Mouse (Mus musculus): Measurements from ENCODE around the gene Acsl3. TPM values are rescaled to one million over a fixed set of nuclear protein-coding genes. Genes with fewer than 3 reads are reported as not detected.

The Acsl3 gene
- total RNA-seq, 4 experiments from 2014 or later, result 28.5 to 36.8 (median 34.4) TPM

- DNase-seq, result no peak
These were observed 29.2 kb downstream of the Acsl3 start for GRCm38 (mm10) chr1:78686872-78687271.

GRCm38 (mm10) chr1:78688149-78688548, 30.5 kb downstream of the Acsl3 start:
- no peak for DNase-seq

DNA sequence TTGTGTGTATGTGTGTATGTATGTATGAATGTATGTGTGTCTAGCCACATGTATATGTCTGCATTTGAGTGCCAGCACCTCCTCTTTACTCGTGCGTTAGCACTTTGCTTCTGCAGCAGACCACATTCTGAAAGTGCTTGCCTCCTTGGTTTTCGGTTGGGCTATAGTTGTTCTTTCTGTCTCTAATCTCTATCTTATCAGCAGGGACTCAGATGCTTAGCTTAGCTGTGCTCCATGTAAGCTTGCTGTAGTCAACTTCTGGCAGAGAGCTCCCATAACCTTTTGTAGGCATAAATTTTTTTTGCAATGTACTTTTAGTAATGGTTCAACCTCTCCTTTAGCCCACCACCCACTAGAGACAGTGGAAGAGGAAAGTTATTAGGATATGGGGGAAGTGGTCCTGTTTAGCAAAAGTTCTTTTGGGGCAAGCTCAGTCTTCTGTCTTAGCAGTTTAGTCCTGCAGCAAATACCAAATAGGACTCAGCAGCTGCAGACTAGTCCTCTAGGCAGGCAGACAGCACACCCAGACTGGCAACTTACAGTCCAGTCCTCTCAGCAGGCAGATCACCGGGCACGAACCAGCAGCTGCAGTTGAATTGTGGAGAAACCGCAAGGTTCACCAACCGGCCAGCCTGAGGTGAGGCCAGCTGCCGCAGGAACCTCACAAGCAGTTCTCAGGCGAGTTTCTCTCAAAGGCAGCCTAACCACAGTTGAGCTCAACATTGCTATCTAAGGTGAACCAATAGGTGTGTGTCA, 37.1 kb downstream of the Acsl3 start:
- DNase-seq, result no peak

DNA sequence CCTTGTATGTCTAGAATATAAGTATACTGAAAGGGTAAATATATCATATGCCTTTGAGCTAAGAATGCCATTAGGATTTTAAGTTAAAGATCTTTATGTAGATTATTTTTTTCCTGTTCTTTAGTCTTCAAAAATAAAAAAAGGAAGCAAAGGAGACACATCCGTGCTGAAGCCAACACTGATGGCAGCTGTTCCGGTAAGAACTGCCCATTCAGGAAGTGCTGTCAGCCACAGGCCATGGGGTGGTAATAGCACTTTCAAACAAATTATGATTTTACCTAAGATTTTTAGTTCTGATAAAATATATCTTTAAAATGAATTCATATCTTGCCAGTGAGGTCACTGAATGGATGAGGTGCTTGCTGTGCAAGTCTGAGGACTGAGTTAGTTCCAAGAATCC, 38.7 kb downstream of the Acsl3 start:
- DNase-seq, result no peak

DNA sequence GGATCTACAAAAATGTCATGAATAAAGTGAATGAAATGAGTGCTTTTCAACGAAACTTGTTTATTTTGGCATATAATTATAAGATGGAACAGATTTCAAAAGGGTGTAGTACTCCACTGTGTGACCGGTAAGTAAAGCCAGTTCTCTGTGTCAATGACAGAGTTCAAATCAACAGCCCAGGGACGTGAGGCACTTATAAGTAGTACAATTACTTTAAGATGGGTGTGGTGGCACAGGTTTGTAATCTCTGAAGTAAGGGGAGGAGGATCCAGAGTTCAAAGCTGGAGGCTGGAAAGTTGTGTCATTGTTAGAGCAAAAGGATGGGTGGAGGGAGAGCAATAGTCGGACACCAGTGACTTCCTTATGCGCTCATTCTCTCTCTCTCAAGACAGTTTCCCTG, 39.3 kb downstream of the Acsl3 start:
- no peak for DNase-seq

DNA sequence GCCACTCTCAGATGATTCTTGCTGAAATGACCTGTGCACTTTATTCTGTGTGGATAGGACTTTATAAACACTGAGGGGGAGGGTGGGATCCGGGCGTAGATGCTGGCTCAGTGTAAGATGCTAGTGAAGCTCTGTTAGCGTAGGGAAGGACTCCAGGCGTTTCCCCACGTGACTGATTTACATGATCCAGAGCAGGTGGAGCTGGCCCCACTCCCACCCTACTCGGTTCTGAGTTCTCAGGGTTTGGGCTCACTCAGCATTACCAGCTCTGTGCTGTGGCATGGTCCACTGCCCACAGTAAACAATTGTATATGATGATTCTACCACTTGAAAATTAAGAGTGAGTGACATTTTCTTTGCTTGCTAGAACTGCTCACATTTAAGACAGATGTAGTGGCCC, 40.5 kb downstream of the Acsl3 start:
- no peak for DNase-seq

DNA sequence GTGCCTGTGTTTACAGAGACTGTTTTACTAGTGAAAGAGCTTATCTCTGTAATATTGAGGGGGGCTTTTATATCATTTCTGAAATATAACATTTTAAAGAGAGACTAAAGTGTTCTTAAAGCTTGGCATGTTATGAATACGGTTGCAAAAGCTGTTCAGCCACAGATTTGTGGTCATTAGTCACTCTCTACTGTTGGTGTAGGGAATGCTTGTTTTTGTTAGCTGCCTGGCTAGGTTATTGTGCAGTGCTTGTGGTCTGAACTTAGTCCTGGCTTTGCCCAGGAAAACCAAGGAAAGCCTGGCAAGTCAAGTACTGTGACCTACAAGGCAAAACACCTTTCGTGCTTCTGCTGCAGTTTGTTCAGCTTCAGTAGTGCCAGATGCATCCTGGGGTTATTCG, 44.1 kb downstream of the Acsl3 start:
- no peak for DNase-seq

DNA sequence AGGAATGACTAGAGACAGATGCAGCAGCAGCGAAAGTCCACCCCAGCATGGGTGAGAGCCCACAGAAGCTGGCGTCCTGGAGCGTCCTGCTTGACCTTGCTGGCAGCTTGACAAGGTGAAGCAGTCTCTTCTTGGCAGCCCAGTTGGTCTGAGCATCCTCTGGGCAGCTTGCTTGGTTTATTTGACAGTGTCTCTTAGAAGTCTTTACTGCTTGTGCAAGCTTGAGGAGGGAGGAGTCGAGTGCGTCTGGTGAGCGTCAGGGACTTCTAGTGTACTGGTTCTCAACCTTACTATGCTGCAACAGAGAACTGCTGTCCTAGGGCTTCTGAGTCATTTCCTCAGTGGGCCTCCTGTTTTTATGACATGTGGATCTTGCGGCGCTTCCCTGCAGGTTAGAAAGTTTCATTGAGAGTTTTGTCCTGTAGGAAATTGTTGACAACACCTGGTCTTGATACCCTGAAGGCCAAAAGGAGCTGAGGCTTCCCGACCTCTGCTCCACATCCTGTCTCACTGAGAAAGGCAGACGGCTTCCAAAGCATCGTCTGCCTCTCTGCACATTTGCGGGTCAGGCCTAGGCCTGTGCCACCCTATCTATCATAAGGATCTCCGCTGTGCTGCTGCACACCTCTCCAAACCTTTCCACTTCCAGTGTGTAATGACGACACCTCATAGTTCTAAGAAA, 44.8 kb downstream of the Acsl3 start:
- no peak for DNase-seq

GRCm38 (mm10) chr1:78702964-78703285, 45.3 kb downstream of the Acsl3 start:
- no peak for DNase-seq

GRCm38 (mm10) chr1:78706338-78706737, 48.7 kb downstream of the Acsl3 start:
- DNase-seq, result no peak

GRCm38 (mm10) chr1:78707280-78707679, 49.7 kb downstream of the Acsl3 start:
- no peak for DNase-seq

DNA sequence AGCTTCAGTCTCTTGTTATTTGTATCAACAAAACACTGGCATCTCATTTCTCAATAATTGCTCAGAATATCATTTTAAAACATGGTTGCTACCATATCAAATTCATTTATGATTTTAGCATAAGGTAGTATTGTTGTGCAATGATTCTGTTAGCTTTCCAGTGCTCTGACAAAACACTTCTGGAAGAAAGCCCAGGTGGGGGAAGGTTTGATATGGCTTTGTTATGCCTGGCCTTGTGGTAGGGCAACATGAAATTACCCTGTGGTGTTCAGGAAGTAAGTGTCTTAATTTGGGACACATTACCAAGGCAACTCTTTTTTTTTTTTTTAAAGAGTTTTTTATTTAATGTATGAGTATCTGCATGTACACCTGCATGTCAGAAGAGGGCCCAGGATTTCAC, 52.4 kb downstream of the Acsl3 start:
- DNase-seq, result no peak

DNA sequence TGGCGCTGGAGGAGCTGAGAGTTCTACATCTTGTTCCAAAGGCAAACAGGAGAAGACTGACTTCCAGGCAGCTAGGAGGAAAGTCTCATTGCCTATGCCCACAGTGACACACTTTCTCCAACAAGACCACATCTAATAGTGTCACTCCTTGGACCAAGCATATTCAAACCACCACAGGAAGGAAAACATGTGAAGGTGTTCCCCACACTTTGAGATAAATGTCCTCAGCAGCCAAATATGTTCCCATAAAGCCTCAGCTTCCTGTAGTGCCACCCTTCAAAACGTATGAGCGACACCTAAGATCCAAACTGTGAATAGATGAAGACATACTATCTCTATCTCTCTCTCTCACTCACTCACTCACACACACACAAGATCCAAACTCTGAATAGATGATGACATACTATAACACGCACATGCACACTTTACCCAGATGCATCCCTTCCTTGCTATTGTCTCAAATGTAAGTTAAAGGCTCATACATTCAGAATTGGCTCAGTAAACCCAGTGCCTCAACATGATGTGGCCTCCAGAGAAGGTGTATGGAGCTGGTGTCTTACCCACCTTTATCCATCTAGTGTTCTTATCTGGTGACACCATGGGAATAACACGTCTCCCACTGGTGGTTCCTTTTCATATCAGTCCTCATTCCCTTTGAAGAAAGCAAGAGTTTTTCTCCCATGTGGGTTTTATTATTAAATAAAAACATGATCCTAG, 53.1 kb downstream of the Acsl3 start:
- DNase-seq, result no peak

- DNase-seq, result peak; percentile 65
These were observed 67.0 kb downstream of the Acsl3 start for GRCm38 (mm10) chr1:78724458-78725190.

DNA sequence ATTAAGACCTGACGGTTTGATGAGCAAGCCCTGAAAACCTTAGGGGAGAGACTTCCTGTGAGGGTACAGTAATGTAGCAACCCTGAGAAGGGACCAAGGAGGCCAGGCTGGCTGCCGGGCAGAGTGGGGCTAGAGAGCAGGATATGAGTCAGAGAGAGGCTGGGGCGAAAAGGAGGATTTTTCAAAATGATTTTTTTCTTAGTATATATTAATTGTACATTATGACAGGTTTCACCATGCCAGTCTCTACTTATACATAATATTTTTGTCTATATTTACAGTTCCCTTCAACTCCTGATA, 67.5 kb downstream of the Acsl3 start:
- no peak for DNase-seq

DNA sequence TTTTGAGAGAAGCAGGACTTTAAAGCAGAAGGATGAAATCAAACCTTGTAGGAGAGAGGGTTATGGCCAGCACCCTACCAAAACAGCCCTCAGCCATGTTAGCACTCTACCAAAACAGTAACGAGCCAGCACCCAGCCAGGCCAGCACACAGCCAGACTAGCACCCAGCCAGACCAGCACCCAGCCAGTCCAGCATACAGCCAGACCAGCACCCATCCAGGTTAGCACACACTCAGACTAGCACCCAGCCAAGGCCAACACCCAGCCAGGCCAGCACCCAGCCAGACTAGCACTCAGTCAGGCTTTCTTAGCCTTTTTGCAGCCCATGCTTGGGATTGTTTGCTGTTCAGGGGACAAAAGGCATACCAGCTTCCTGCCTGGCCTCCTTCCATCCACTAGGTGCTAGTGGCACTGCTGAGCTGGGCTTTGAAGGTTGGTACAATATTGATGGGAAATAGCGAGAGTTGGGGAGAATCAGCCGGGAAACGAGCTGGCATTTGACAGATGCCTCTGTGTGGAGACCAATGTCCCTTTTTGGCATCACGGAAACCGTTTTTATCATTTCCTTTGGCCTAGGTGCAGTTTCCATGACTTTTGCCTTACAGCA, 68.1 kb downstream of the Acsl3 start:
- no peak for DNase-seq

DNA sequence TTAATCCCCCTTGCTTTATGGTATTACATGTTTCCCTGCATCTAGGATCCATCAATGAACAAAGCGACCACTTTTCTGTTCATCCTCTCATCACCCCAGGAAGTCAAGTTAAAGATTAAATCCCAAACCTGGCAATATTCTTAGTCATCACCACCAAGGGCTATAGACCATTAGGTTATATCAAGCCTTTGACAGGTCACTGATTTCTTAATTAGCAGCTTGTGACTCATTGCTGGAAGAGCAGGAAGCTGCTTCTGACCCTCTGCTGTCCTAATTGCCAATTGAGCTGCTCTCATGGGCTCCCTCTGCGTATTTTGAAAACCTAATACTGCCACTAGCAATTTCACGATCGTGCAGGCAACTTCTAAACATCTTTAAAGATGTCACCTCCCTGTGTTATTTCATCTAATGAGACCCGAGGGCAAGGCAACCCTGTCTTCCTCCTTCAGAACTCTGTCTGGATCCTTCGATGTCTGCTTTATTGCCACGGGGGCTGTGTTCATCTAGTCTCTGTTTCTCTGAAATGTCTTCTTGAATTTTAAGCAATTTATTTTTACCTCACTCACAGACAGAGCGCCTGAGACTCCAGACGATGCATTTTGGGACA, 72.6 kb downstream of the Acsl3 start:
- DNase-seq, result no peak

- DNase-seq, result no peak
These were observed 74.7 kb downstream of the Acsl3 start for GRCm38 (mm10) chr1:78732290-78732689.

- peak; percentile 42 for DNase-seq
These were observed 76.8 kb downstream of the Acsl3 start for GRCm38 (mm10) chr1:78734261-78735000.

- DNase-seq, result no peak
These were observed 80.0 kb downstream of the Acsl3 start for GRCm38 (mm10) chr1:78737646-78738045.

DNA sequence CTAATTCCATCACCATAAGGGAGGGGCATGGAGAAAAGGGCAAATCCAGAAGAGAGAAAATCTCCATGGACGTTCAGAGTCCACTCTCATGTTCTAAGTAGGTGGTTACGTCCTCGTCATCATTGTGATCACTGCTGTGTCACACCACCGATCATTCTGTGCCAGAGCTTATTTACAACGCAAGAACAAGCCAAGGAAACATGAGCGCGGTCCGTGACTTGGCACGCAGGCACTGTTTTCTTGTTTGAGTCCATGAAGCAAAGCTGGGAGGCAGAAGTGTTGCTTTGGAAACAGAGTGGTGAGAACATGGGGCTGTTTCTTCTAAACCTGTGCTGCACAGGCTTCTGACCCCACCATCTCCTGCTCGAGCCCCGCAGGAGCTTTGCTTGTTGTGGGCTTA, 83.1 kb downstream of the Acsl3 start:
- no peak for DNase-seq

- no peak for DNase-seq
These were observed 84.6 kb downstream of the Acsl3 start for GRCm38 (mm10) chr1:78742198-78742597.
